Mouse (Mus musculus): ENCODE data around the gene Tbcel.

Tbcel gene

DNA sequence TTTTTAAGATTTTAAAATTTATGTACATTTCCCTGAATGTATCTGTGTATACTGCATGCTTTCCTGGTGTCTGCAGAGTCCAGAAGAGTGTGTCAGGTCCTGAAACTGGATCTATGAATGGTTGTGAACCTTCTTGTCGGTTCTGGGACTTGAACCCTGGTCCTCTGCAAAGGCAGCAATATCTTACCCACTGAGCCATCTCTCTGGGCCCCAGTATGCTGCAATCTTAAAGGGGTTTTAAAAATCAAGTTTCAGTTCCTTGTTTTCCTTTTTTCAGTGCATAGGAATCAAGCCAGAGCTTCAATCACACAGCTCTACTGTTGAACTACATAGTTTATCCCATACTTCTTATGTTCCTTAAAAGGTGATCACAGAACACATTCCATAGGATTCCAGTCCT, 24.7 kb downstream of the Tbcel start:
- DNase-seq: no peak

DNA sequence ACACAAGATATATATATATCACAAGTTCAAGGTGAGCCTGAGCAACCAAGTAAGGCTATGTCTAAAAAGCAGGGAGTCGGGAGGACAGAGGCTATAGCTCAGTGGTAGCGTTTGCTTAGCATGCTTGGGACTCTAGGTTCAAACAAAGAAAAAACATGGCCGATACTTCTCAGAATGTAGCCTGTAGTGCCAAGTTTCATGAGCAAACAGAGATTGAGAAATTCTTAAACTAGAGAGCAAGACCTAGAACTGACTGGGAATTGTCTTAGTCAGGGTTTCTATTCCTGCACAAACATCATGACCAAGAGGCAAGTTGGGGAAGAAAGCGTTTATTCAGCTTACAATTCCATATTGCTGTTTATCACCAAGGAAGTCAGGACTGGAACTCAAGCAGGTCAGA, 31.4 kb downstream of the Tbcel start:
- no peak for DNase-seq

DNA sequence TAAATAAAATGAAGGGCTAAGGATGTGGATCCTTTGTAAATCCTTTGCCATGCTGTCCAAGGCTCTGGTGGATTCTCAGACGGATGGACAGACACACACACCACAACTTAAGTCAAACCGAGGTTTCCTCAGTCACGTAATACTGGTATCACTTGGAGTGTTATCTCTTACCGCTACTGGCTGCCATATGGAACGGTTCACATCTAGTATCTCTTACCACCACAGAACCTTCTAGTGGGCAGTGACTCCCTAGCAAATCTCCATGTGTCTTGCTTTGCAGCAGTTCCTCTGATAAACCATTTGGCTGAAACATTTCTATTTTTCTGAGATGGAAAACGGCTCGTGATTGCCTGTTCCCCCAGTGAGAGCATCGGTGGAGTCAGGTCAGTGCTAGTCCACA, 33.4 kb downstream of the Tbcel start:
- DNase-seq: no peak

DNA sequence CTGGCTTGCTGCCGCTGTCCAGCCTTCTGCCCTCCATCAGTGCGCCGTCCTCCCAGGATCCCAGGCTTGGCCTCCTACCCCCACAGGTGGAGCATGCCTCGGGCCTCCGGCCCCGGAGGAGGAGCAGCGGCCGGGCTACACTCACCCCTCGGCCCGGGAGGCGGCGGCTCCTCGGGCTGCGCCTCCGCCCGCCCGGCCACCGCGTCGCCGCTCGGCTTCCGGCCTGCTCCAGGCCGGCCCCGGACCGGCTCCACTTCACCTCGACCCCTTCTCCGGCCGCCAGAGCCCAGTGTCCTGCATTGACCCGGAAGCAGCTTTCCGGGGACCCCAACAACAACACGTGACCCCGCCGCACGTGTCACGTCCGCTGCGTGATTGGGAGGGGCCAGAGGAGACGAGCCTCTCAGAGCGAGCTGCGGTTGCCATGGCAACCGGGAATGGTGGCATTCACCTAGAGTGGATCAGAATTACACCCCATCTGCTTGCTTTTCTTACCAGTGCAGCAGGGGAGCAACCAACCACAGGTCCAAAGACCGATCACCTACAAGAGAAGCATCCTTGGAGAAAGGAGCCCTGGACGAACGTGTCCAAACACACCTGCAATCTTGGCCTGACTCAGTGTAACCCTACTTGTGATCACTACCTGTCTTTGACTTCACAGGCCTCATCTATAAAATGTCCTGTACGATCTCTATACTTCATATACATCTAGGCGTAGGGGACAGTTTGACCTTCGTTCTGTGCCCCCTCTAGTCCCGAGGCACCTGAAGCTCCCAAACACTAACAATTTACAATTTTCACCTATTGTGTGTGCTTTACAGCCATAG, 35.5 kb downstream of the Tbcel start:
- peak; percentile 90 to 95 for DNase-seq

DNA sequence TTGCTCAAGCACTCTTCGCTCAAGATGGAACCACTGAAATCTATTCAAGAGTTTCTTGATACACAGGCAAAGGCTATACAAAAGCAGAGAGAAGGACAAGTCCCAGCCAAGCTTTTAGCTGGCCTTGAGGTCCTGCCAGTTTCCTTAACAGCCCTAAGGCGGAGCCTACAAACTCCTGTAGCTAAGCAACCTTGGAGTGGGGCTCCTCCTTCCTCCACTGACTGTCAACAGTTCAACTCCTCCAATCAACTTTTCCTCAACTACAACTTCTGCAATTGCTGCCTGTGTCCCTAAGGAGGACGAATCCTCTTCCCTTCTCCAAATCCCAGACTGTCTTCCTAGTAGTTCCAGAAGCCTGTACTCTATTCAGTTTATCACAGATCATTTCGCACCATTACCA, 36.4 kb downstream of the Tbcel start:
- DNase-seq: peak; percentile 80 to 88

DNA sequence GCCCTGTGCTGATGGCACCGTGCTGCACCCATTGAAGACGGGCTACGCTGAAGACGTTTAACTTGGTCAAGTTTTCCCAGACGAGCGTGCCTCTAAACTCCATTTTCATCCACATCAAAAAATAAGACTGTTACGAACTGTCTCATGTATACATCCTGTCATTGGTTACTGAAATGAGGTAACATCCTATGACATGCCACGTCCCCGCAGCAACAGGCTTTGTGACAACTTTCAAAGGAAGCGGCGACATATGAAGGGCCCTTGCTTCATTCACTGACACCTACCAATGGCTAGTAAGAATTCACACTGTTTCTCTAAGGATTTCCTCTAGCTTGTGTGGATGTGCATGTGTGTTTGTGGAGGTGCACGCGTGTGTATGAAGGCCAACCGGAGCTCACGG, 38.3 kb downstream of the Tbcel start:
- DNase-seq: no peak

DNA sequence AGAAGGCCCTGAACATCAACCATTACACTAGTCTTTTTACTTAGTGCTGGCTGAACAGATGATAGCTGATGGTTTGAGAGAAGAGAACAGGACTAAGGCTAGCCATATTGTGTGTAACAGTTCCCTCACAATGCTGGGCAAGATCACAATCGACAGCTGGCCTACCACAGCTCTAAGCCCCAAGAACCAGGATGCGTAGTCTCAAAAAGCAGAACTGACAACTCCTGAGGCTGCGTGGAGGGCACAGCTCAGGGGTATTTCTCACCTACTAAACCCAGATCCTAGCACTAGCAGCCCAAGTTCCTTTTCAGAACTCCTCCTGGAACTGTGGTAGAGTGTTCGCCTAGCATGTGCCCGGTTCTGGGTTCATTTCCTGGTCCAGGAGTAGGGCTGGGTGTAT, 39.2 kb downstream of the Tbcel start:
- no peak for DNase-seq

DNA sequence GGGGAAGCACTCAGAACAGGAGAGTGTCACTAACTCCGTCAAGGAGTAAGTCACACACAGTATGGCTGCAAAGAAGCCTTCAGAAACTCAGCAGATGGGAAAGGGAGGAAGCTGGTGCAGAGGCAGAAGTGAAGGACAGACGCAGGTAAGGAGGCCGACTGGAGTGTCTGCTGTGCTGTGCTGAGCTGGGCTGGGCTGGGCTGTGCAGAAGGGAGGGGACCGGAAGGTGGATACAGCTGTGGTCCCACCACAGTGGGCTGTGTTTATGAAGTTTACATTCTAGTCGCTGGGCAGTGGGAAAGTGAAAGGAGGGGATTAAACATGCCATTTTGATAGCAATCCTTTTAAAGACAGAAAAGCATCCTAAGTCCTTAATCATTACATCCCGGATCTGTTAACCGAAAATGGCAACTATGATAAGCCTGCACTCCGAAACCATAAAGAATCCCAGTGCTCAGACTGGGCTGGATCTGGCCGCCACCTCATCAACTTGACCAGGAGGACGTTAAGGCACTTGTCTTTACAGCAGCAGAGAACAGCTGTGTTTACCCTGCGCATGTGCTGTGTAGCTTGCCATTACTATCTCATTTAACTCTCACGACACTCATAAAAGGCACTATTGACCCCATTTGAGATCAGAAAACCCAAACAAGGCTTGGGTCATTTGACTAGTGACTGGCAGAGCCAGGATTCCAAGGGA, 40.3 kb downstream of the Tbcel start:
- DNase-seq: no peak

DNA sequence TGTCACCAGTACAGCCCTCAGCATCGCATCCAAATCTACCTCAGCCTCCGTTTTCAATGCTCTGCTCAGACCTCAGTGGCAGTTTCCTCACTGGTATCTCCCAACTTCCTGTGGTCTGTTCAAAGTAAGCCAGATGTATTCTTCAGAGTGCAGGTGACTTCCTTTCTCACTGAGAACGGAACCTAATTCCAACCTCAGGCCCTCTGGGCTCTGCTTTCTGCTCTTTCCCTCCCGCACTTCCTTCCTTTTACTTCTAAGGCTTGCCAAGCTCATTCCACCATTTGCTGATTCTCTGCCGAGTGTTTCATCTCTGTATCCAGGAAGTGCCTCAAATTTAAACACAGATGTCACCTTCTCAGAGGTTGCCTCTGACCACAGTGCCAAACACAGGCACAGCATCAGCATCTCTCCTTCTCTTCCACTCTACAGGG, 41.9 kb downstream of the Tbcel start:
- DNase-seq: no peak

DNA sequence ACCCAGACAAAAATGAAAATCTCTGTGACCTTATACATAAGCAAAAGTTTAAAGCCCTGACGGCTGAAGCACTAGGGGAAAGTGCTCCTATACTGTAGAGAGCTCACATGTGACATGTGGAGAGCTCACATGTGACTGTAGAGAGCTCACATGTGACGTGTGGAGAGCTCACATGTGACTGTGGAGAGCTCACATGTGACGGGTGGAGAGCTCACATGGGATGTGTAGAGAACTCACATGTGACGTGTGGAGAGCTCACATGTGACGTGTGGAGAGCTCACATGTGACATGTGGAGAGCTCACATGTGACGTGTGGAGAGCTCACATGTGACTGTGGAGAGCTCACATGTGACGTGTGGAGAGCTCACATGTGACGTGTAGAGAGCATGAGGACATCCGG, 43.4 kb downstream of the Tbcel start:
- no peak for DNase-seq

DNA sequence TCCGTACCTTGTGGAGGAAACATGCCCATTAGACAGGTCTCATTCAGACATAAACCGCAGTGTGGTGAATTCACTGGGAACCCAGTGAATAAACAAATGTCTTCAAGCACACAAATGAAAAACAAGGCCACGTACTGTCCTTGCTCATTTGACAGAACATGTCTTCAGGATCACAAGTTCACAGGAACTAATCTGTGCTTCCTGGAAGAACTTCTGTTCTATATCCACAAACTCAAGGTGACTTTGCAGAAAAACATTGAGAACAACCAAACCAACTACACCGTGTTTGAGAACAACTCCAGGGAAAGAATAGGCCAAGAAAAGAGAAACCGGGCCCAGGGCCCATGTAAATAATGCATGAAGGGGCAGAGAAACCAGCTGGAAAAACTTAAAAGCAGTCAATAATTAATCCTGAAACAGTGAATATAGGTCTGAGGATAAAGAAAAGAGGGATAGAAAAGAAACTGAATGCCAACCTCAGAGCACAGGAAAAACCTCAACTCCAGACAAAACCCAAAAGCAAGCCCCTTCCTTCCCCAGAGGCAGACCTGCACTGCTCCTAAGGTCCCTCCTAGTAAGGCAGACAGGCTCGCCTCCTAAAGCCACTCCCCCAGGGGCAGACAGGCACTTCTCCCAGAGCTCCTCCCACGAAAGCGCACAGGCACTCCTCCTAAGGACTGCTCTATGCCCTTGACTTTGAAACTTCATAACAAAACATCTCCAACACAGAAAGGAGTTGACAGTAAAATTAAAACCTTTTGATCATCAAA, 44.2 kb downstream of the Tbcel start:
- DNase-seq: peak; percentile 85 to 89

DNA sequence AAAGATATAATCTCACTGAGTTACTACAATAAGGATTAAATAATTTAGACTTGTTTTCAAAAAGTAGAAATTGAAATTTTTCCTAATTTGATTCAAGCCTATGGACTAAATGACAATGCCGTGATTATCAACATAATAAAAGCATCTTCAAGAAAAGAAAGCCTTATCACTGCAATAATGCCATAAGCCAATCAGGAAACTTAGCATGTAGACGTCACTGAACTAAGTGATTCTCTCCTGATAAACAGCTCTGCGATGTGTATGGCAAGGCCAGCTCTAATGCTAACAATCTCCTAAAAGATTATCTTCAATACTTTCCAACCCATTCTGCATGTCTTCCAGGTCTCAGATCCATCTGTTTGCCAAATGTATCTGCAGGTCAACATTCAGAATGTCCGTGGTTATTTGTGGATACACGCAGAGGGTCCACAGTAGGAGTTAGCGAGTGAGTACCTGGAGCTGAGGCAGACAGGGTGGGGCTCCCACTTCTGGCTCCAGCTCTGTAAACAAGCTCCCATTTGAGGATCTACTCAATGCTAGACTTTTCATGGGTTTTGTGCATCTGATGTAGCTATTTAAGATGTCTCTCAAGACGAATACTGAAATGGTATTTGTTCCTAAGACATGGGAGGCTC, 44.9 kb downstream of the Tbcel start:
- no peak for DNase-seq

DNA sequence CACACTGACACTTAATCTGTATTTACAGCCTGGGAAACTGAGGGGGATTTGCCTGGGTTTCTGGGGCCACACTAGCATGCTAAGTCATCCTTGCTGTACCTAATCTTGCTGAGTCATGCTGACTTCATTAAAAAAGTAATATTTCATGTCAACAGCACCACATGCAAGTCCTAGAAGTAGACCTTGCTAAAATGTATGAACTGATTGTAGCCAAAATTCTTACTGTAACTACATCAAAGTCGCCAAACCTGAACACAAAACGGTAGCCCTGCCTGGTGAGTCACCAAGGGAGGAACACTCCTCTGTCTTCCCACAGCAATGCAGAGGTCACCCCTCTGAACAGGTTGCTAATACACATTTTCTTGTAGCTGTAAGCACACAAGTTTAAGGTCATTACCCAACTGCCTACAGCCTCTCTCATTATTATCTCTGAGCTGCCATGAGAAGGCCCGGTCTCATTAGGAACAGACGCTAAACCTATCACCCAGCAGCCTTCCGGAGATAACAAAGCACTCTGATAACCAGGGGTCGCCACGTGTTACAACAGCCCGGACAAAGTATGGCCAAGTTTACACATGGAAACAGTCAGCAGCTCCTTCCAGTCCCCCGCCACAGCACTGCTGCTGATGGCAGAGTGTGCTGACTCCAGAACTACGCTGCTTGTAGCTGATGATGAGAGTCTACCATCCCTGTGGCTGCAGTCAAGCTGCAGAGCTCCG, 46.1 kb downstream of the Tbcel start:
- no peak for DNase-seq

DNA sequence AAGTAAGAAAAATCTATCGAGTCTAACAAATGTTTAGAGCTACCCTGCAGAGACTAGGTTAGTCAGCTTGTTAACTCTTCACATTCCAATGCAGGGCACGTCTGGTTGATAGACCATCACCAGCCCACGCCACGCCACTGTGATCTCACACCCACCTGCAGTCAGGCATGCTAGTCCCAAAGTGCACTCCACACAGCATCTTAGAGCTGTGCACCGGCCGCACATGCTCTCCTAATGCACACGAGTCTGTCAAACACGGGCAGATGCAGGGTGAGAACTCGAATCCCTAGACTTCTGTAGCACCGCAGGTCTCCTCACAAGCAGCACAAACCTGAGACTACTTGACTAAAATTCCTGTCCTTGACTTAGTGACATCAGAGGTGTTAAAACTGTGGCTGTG, 47.3 kb downstream of the Tbcel start:
- no peak for DNase-seq

DNA sequence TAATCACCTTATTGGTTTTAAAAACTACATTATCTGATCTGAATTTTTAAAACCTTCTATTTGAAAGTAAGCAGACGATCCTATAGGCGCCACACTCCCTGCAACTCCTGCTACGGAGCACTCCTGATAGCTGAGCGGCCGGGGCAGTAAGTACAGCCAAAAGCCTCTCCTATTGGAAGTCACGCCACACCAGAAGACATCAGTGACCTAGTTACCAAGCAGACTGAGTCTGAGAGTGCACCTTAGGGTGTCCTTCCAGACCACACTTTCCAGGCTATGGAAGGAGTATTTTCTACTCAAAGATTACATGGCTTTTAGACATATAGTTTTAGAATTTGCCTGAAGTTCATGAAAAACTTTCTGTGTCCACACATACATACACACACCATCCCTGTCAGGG, 47.9 kb downstream of the Tbcel start:
- DNase-seq: no peak

DNA sequence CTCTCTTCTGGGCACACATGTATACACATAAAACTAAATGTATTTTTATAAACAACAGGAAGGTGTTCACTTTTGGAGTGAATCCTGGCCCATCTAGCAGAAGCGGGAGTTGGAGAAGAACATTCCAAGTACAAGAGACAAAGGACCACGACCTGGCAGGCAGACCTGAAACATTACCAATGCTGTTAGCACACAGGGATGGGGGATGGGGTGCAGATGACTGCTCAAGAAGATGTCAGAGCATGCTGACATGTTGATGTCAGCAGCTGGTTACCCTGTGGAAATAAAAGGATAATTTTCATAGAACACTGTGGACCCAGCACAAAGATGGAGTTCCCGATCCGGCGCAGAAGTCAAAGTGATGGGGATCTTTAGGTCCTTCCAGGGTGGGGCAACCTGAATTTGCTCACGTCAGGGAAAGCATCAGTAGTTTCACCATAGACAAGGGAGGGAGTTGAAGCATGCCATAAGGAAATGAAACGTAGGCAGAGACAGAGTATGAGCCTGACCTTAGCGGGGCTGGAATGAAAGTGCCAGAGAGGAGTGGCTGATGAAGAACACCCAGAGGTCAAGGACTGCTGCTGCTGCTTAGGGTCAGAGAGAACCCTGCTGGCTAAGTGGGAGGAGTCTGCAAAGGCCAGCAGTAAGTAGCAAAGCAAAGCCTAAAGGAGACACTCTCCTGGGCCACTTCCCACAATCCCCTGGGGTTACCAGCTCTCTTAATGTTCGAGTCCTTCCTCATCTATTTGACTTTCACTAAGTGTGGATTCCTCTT, 48.7 kb downstream of the Tbcel start:
- DNase-seq: peak in 1 of 2 experiments; percentile 63

DNA sequence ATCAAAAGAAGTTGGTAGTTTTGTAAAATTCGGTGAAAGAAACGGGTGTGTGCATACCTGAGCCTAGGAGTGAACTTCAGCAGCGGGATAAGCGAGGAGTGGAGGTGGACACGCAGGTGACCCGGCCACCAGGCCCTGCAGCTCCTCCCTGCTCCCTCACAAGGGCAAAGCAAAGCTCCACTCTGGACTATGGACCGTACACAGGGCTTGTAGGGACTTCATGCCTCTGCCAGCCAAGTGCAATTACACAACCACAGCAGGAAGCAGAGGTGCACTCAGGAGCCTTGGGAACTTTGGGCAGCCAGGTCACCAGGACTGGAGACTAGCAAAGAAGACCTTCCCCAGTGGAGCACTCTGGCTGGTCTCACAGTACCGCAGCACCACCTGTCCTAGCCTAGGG, 50.1 kb downstream of the Tbcel start:
- DNase-seq: peak; percentile 64 to 74

DNA sequence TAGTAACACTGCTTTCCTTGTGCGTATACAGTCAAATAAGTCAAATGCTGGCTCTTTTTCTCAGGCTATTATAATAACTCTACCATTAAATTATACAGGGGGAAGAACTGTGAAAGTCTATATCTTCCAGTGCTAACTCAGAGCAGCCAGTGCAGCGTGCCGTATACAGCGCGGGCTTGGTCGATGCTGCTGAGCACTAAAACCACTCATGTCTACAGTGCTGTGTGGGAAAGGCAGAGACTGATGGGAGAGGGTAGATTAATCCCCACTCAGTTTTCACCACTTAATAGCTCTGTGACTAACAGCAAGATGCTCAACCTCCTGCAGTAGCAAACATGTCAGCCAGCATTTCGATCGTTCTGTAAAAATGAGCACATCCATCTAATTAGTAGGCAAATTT, 53.2 kb downstream of the Tbcel start:
- no peak for DNase-seq

DNA sequence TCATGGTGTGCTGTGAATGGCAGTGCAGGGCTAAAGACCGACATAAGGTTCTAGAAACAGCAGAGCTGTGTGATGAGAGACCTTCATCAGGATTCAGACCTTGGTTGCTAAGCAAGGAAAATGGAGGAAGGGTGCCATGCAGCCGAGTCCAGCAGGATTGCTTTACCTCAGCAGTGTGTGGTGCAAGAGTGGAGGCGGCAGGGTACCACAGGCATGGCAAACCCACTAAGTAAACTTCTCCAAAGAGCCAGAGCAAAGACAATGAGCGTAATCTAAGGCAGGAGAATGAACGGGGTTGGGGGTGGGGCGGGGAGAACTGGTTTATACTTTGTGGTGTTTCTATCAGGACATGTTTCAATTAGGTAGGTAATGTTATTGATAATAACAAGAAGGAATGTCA, 58.6 kb downstream of the Tbcel start:
- DNase-seq: no peak

DNA sequence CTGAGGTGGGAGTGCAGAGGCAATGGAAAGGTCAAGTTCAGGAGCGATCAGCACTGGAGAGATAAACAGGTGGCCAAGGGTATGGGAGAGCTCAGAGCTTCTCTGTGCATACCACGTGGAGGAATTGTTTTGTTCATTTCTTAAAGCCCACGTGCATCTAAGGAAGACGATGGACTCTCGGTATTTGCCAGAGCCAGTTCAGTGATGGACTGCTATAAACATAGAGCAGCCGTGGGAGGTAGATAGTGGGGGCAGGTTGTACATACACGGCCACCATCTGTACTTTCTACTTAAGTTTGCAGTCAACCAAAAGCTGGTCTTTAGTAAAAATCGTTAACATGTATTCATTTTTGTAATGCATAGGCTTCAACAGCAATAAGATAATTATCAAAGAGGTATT, 65.5 kb downstream of the Tbcel start:
- no peak for DNase-seq

DNA sequence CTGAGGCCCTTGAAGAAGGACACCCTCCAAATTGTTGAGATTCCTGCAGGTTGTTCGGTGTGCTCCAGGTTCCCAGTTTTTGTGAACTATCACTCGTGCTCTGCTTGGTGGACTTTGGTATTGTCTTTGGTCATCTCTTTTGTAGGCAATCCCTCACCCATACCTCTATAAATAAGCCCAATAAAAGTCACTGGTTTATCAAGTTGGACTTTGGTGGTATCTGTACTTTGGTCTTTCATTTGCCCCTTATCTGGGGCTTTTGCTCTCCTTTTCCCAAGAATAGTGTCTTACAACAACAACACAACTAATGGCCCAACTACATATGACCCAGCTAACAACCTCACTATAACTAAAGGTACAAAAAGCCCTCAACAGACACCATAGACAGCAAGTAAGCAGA, 66.4 kb downstream of the Tbcel start:
- no peak for DNase-seq

DNA sequence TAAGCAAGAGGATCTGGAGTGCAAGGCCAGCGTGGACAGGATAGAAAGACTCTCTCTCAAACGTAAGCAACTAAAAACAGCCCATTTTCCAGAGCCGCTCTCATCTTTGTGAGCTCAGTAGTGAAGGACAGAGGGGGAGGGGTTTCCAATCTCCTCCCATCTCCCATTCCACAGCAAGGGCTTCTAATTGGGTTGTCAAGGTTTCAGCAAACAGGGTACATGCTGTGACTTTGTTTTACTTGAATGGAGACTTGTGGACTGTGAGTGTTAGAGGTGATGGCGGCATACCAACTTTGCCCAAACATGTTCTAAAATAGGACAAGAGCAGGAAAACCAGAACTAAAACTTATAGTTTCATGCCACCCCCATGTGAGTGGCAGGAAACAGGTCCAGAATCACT, 68.2 kb downstream of the Tbcel start:
- no peak for DNase-seq
